Mouse (Mus musculus) lung, adult 2 months (tissue): ENCODE results near the gene Olfr203.

ENCODE experiments used
- CTCF ChIP-seq: fragments of 200-500 bp; IDR thresholded peaks from 2 replicates; pipeline ENCODE4 v1.5.1; 2011; ENCODE audit warnings: mild to moderate bottlenecking, low read length, control low read depth; ENCODE audit not compliant: insufficient read depth
- POLR2A ChIP-seq: fragments of 200-500 bp; IDR thresholded peaks from 2 replicates; pipeline ENCODE4 v1.6.1; 2011; ENCODE audit warnings: low read depth, mild to moderate bottlenecking, control low read depth, low read length, borderline replicate concordance; ENCODE audit errors: extremely low read depth

DNA sequence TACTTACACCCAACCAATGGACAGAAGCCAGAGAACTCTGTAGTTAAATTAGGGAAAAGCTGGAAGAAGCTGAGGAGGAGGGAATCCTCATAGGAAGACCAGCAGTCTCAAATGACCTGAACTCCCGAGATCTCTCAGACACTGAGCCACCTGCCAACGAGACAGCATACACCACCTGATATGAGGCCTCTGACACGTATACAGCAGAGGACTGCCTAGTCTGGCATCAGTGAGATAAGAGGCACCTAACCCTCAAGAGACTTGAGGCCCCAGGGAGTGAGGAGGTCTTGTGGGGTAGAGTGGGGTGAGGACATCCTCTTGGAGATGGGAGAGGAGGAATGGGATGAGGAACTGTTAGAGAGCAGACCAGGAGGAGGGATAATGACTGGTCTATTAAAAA, 18.1 kb upstream of the Olfr203 start:
- TF ChIP-seq CTCF (no peak), POLR2A (no peak)
